Mouse (Mus musculus) gastrocnemius, postnatal 10 days (tissue): ENCODE results near the gene Cox15. TPM values are rescaled to one million over a fixed set of nuclear protein-coding genes. Genes with fewer than 3 reads are reported as not detected.

Source experiments
- DNase-seq: peaks from one replicate; pipeline ENCODE4 v3.0.0; 2021; ENCODE audit warnings: mixed read lengths
- total RNA-seq, 2 experiments: library from RNA; stranded (reverse); gene quantifications; 2 replicates each; pipeline ENCODE4 v1.2.3; 2021

Cox15 gene
- total RNA-seq, 2 experiments from 2014 or later = 27.8 to 32.1 TPM

DNA sequence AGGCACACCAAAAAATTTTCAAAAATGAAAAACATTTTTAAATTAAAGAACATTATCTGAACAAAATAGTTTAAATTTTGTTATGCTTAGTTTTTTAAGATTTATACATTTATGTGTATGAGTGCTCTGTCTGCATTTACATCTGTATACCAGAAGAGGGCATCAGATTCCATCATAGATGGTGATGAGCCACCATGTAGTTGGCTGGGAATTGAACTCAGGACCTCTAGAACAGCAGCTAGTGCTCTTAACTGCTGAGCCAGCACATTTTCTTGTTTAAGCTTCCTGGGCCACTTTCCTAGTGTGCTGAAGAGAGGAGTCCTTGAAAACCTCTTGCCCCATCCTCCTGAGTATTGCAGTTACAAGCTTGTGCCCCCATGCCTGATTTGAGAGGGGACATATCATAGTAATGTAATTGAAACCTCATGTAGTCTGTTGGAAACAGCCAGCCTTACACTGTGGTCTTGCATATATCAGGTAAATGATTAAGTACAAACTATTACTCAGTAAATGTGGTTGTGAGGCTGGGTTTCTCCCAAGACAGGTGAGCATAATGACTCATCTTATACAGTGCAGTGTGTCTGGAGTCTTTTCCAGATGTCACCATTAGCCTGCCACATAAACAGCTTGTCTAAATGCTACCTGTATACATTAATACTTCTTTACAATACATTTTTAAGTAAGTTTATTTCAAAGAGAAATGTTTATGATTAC lies 8.9 kb upstream of the Cox15 start:
- DNase-seq = no peak

DNA sequence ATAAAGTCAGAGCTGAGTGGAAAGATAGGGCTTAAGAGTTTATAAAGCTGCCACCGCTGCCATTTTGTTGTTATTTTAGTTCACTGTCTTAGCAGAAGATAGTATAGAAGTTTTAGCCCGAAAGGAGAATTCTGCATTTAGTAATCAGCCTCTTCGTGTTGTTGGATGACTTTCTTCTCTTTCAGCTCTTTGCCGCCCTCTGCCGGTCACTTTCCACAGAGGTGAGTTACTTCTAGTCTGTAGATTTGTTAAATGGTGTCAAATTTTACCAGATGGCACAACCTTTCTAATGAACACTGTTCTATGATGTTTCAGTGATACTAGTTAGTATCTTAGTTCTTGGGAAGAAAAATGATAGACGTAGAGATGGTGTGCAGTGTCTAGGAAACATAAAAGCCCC lies 7.7 kb upstream of the Cox15 start:
- DNase-seq = peak; percentile 78

DNA sequence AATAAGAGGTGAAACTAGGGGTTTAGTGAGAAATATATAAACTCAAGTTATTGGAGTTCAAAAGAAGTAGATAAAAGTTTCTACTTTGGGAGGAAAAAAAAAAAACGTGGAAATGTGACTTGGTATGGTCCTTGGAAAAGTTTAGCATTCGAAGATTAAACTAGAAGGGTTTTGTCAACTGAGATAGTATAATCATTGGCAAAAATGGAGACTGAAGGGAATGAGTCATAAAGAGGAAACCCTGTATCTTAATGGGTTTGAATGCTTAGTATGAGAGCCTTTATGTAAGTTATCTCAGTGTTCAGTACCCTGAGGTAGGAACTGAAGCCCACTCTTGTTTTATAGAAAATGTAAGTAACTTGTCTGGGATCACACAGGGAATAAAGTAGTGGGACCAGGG lies 2.1 kb upstream of the Cox15 start:
- DNase-seq = no peak

DNA sequence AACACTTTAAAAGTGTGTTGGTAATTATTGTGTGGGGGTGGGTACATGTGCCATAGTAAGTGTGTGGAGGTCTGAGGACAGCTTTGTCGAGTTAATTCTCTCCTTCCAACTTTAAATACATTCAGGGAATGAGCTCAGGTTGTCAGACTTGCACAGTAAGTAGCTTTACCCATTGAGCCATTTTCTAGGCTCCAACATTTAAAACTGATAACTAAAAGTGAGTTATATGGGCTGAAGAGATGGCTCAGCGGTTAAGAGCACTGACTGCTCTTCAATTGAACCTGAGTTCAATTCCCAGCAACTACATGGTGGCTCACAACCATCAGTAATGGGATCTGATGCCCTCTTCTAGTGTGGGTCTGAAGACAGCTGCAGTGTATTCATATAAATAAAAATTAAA lies 1.4 kb upstream of the Cox15 start:
- no peak for DNase-seq

DNA sequence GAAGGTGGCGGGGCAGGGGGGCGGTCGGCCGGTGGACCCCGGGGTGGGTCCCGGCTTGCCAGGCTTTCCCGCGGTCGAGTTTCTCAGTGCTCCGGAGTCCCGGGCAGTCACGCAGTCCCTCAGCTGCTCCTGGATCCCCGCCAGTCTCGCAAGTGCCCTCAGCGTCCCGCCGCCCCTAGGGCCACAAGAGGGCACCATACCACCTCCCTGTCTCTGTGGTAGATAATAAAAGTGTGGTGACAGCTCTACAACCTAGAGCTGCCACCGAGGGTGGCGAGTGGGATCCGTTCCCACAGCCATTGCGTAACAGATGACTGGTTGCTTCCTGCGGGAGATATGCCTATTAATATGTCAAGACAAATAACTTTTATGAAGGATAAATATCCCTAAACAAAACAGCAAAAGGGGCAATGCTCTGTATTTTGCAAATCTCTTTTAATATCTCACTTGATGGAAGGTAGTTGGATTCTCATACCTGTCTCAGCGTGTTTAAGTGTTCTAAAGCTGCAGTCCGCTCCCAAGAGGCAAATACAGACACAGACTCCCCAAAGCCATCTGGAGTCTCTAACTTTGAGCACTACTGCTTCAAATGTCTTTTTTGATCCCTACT lies 531 bp upstream of the Cox15 start:
- DNase-seq = peak; percentile 94

DNA sequence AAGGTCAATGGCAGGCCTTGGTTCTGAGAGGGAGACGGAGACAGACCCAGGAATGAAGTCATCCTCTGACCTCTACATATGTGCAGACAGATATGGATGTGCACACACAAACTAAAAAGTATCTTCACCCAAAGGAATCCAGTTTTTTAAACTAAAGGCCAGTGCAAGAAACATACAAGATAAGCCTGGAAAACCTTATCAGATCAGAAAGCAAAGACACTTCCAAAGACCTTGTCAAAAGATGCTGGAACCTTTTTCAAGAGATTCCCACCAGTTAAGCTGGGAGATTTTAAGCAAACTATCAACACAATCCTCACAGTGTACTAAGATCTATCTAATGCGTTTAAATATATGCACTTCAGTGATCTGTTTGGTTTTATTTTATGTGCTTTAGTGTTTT lies 2.8 kb downstream of the Cox15 start:
- no peak for DNase-seq

DNA sequence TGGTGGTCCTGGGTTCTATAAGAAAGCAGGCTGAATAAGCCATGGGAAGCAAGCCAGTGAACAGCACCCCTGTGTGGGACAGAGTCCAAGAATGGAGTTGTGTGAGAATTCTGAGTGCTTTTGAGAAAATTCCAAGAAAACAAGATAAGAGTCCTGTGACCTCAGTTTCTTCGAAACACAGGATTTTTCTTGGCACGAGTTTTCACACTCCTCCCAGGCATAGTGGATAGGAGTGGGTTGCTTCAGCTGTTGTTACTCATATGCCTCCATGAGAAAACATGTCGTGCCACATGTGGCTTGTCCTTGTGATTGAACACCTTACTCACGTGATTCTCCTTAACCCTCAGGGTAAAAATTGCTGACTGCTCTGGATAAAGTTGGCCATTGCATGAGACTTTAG lies 4.9 kb downstream of the Cox15 start:
- no peak for DNase-seq

DNA sequence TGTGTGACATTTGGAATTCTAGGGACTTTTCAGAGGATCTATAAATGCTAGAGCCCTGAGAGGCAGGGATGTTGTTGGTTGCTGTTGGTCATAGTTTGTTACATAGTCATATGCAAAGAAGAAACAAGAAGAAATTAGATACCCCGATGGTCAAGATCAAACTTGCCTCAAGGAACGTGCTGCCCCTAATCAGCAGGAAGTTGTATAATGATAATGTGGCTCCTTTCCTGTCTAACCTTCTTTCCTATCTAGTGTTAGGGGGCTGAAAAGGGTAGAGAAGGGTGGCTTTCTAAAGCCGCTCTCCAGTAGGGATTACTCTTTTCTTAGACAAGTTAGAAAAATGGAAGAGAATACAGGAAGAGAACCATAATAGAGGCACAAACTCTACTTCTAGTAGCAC lies 7.1 kb downstream of the Cox15 start:
- DNase-seq = no peak

DNA sequence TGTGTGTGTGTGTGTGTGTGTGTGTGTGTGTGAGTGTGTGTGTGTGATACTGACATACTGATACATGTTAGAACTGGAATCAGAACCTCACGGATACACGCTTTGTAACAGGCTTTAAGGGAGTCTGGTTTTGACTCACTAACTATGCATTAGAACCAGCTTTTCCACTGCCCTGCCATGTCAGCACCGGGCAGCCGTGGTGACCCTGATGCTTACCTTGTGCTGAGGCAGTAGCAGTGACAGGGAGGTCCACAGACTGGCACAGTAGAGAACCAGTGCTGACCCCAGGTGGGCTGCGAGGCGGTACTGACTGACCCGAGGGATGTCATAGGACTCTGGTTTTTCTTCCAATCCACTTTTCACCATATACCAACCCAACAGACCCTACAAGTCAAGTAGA lies 9.4 kb downstream of the Cox15 start:
- DNase-seq = no peak

DNA sequence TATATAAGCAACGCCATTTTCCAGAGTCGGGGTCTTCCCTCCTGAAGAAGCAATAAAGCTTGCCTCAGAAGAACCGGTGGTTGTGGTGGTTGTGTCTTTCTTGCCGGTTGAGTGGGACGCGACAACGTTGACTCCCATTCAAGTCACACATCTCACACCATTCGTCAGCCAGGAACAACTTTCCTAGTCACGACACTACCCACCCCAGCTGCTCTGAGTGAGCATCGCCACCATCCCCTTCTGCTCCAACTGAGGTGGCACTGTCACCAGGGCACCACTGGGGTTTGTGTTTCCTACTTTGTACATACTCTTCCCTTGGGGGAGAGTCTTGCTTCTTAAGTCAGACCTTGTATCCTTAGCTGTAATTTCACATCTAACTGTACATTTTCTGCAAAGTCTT lies 14.4 kb downstream of the Cox15 start:
- no peak for DNase-seq

DNA sequence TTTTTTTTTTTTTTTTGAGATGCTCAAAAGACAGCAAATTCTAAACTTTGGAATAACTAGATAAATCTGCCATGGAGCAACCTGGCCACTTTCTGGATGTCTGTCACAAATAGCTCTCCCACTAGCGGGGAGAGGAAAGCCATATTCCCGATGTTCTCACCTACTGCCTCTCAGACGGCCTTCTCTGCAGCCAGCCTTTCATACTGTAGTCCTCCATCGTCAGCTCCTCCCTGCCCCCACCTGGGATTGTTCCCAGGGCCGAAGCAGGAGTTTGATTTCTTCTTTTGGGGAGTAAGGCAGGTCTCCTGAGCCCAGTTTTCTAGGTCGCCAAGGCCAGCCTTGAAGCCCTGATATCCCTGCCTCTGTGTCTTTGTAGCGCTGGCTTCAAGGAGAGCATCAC lies 21.6 kb downstream of the Cox15 start:
- no peak for DNase-seq

DNA sequence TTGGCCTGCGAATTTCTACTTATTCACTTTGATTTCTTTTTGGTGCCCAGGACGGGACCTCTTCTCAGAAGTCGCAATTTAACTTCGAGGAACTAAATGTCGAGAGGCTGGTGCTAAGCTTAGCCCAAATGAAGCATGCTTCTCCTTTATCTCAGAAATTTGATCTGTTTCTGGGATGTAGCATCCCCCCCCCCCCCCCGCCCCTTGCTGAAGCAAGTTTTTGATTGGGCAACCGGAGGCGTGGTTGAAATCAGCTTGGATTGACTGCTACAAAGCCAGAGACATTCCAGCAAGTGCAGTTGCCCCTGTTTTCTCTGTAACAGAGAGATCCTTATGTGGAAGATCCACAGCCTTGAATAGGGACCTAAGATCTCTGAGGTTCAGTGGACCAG lies 22.8 kb downstream of the Cox15 start:
- DNase-seq = no peak

DNA sequence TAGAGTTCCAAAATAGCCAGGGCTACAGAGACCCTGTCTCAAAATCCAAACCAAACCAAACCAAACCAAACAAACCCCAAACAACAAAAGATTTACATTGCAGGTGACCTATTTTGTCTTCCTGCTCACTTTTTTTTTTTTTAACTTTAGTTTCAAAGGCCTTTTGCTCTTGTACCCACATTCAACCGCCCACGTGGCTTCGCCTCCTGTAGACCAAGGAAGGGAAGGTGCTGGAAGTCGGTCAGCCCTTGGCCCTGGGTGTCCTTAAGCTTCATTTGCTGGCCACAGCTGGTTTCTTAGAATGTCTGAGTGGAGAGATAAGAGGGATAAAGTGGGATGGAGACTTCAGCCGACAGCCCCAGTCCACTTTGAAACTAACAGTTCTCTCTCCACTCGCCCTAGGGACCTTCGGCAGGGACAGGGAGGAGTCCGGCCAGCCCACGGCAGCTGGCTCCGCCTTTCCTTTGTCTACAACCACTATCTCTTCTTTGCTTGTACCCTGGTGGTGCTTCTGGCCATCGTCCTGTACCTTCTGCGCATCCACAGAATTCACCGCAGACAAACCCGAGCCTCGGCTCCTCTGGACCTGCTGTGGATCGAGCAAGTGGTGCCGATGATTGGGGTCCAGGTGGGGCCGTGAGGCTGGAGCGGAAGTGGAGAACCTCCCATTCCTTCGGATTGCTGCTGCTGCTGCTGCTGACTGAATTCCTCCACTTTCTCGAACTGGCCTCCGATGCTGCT lies 23.3 kb downstream of the Cox15 start:
- peak; percentile 15 for DNase-seq

DNA sequence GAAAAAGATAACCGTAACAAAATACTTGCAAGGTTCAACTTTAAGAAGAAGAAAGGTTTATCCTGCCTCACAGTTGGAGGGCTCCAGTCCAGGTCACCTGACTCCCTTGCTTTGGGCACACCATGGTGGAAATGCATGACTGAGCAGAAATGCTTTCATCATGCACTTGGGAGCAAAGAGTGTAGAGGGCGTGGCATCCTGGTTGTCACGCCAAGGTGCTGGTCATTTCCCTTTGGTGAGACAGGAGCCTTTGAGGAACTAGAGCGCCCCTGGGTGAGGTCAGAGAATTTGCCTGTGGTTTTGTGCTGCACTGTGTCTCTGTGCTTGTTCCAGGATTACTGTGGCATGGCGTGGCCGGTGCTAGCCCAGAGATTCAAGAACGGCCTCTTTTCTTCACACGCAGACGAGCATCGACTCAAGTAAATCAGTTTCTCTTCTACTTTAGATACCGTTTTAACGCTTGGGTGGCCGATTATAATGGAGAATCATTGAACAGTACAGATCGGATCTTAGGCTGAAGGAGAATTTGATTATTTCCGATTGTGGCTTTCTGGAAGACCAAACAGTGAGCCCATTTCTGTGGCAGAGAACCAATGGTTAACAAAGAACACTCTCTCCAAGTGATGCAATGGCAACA lies 26.2 kb downstream of the Cox15 start:
- no peak for DNase-seq

DNA sequence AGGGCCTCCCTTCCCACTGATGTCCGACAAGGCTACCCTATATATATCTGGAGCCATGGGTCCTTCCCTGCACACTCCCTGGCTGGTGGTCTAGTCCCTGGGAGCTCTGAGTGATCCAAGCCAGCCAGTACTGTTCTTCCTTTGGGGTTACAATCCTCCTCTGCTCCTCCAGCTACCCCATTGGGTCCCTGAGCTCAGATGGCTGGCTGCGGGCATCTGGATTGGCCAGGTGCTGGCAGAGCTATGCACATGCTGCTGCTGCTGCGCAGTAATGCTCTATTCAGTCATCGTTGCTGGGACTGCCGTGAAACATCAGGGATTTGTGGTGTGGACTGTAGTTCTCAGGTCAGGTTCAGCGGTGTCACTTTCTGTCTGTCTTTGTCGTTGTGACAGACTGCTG lies 28.0 kb downstream of the Cox15 start:
- DNase-seq = no peak

DNA sequence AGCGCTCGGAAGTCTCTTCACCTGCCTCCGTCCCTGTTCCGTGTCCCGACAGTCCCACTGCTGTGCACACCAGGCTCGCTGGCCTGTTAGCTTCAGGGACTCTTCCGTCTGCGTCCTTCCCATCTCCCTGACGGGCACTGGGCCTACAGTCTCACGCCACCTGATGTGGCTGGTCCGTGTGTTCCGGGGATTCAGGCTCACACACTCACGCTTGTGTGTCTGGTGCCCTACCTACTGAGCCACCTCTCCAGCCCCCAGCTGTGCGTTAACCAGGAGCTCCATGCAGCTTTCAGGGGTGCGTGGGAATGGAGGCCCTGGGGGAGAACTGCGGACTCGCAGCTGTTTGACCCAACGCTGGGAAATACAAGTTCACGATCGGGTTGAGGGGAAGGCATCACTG lies 28.6 kb downstream of the Cox15 start:
- no peak for DNase-seq

DNA sequence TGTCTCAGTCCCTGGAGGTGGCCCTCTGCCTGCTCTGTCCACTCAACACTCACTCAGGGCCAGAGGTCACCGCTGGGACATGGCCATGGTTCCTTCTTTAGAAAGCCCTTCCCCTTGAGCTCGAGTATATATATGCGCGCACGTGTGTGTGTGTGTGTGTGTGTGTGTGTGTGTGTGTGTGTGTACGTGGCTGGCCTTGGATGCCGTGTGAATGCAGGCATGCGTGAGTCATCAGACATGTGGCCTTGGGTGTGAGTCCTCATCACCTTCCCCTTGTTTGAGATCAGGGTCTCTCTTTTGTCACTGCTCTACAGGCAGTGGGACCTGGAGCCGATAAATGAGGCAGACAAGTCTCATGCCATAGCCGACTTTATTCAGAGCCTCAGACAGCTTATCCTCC lies 29.3 kb downstream of the Cox15 start:
- no peak for DNase-seq

DNA sequence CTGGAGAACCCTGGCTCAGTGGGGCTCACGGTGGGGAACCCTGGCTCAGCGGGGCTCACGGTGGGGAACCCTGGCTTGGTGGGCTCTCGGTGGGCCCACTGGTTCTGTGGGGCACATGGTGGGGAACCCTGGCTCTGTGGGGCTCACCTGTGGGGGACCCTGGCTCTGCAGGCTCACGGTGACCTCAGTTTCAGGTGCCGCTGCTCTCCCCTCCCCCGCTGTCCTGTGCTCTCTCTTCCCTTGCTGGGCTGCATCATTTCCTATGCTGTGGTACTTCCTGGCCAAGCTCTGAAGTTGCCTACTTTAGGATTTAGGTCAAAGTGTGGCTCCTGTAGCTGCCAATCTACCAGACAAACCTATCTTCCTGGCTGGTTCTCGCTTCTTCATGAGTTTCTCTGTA lies 29.9 kb downstream of the Cox15 start:
- DNase-seq = no peak

DNA sequence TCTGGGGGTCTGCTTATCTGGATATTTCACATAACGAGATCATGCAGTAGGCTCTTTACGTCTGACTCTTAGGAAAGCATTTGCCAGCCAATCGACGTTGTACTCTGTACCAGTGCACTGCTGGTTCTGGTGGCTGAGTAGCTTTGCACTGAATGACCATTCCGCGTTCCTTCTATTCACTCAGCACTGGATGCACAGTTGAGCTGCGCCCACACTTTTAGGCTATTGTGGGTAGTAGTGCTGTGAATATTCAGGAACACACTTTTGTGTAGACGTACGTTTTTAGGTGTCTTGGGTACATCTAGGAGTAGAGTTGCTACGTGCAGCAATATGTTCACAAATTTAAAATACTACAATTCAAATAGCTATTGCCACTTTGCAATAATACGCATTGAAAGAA lies 32.7 kb downstream of the Cox15 start:
- DNase-seq = no peak

DNA sequence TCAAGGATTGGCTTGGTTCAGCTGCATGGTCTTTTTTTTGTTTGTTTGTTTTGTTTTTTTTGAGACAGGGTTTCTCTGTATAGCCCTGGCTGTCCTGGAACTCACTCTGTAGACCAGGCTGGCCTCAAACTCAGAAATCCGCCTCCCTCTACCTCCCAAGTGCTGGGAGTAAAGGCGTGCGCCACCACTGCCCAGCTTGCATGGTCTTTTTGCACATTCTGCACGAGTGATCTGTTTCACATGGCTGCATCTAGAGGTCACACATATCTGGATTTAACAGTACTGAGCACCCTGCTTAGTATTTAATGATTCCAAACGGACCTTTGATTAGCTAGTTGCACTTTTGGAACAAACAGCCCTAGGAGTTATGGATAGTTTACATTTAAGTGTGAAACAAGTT lies 40.8 kb downstream of the Cox15 start:
- no peak for DNase-seq

DNA sequence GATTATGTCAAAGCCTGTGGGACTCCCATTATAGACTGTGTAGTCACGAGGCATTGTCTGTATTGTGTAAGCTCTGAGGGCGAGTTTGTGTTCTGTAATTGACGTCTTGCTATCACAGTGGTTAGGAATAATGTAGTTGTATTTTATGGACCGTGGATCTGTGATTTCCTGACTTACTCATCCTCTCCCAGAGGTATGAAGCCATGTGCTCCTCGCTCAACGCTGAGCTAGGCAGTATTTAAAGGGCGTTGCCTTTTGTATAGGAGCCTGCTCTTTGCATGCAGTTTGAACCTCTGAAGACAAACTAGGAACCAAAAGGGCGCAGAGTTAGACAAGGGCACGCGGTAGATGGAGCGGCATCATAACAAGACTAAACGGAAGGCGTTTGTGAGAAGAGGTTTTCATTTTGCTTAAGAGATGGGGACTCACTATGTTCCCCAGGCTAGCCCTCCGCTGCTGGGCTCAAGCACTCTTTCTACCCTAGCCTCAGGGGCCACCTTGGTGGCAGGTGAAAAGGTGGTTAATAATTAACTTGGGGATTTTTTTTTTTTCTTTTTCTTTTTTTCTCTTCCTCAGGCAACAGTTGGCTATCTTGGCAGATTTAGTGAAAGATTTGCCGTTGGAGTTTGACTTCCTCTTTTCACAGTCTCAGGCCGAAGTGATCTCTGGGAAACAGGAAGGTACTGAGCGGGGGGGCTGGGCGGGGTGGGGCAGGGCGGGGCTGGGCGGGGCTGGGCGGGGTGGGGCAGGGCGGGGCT lies 41.5 kb downstream of the Cox15 start:
- no peak for DNase-seq

DNA sequence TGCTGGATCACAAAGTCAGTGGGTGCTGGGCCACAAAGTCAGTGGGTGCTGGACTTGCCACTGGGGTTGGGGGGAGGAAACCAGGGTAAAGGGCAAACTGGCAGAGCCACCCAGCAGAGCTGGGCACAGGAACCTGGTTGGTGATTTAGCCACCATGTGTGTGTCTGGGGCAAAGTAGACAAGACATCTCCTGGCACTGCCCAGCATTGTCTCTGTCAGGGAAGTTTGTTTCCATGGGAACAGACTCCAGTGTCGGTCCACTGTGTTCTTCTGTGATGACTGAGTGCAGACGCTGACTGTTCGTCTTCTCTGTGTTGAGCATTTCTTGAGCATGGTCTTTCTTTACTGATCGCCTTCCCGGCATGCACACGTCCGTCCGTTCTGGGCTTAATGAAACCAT lies 43.5 kb downstream of the Cox15 start:
- no peak for DNase-seq

DNA sequence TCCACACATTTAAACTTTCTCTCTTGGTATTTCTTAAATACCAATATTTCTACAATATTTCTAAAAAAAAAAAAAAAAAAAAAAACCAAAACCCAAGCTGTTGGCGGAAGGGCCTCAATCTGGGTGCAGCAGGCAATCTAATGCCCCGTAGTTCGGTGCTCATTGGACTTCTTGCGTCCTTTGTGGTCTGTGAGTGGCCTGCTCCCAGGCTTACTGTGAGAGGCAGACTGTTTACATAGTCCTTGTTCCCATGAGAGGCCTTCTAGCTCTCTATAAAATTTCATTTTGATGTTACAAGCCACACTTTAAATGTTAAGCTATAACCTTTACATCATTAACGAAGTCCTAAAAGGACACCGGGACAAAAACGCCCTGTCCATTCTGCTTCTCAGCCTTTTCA lies 44.6 kb downstream of the Cox15 start:
- no peak for DNase-seq
